Mouse (Mus musculus) MEL (cell line): ENCODE measurements at regions not wholly inside any gene's neighbourhood (a gene's known extent, or its start where the extent isn't known, plus 50 kb on each side); places are given as distances from the start of the nearest gene placed in this dataset.

Experiments
- CTCF ChIP-seq, 3 experiments: IDR thresholded peaks in 2 of 3; conservative IDR thresholded peaks in 1 of 3; 2 replicates each; pipeline ENCODE4 v1.5.1; 2011 to 2012; ENCODE audit warnings: low read length in 3 of 3, low read depth in 2 of 3, mild to moderate bottlenecking in 2 of 3, improper control_type of control experiment in 1 of 3, inconsistent platforms in 1 of 3, mixed read lengths in 1 of 3, moderate library complexity in 1 of 3; ENCODE audit not compliant: control insufficient read depth in 1 of 3, insufficient read depth in 1 of 3, poor library complexity in 1 of 3, severe bottlenecking in 1 of 3
- EP300 ChIP-seq, 2 experiments: IDR thresholded peaks; 2 replicates each; pipeline ENCODE4 v1.6.1; 2011; ENCODE audit warnings: improper control_type of control experiment in 2 of 2, low read length in 2 of 2, low read depth in 1 of 2, mild to moderate bottlenecking in 1 of 2
- ETS1 ChIP-seq: IDR thresholded peaks from 2 replicates; pipeline ENCODE4 v1.6.1; 2012; ENCODE audit warnings: low read depth, mild to moderate bottlenecking, inconsistent platforms, low read length, improper control_type of control experiment, moderate library complexity
- GATA1 ChIP-seq: IDR thresholded peaks from 2 replicates; pipeline ENCODE4 v1.6.1; 2011; ENCODE audit warnings: low read depth, low read length, improper control_type of control experiment
- MAX ChIP-seq: IDR thresholded peaks from 2 replicates; pipeline ENCODE4 v1.6.1; 2011; ENCODE audit warnings: low read length, improper control_type of control experiment
- MYC ChIP-seq: IDR thresholded peaks from 2 replicates; pipeline ENCODE4 v1.6.1; 2011; ENCODE audit warnings: low read depth, mild to moderate bottlenecking, low read length, improper control_type of control experiment, moderate library complexity
- POLR2A ChIP-seq, 2 experiments: IDR thresholded peaks; 2 replicates each; pipeline ENCODE4 v1.6.1; 2011 to 2012; ENCODE audit warnings: low read length in 2 of 2, mild to moderate bottlenecking in 2 of 2, control low read depth in 1 of 2, improper control_type of control experiment in 1 of 2, low read depth in 1 of 2, moderate library complexity in 1 of 2; ENCODE audit not compliant: control insufficient read depth in 1 of 2, insufficient read depth in 1 of 2, poor library complexity in 1 of 2
- RAD21 ChIP-seq: IDR thresholded peaks from 2 replicates; pipeline ENCODE4 v1.6.1; 2011; ENCODE audit warnings: mild to moderate bottlenecking, low read depth, low read length, improper control_type of control experiment
- UBTF ChIP-seq: IDR thresholded peaks from 2 replicates; pipeline ENCODE4 v1.6.1; 2012; ENCODE audit warnings: low read depth, mild to moderate bottlenecking, inconsistent platforms, low read length, improper control_type of control experiment, moderate library complexity, borderline replicate concordance; ENCODE audit not compliant: insufficient read depth

DNA sequence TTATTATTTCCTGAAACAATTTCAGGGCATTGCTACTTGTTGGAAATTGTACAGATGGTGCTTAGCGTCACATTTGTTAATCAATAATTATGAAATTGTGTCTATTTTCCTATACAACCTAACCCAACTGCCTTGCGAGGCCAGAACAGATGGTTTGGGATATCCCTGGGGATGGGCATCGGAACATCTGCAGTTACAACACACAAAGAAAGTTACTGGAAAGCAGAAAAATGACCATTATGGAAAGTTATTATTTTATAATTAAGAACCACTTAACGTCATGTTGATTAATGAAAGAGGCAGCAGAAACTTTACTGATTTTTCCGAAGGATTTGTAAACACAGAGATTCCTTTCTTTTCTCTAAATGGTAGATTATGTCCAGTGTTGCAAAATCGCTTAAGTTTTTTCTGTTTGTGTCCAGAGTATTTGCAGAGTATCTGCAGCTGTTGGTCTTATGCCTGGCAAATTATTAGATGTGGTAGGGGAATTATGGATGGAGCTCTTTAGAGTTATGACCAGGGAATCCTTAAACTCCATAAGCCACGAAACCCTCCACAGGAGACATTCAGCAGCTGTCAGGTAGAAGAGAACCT lies 163.2 kb upstream of the Ankrd50 start:
- TF ChIP-seq CTCF (IDR thresholded peaks at IDR 0.05 in 2 of 3, conservative IDR thresholded peaks at IDR 0.05 in 1 of 3; ENCODE audit: control insufficient read depth in 1 of 3, insufficient read depth in 1 of 3, low read depth in 2 of 3, low read length in 3 of 3, poor library complexity in 1 of 3, severe bottlenecking in 1 of 3) (no peak), POLR2A (IDR thresholded peaks at IDR 0.05; ENCODE audit: control insufficient read depth in 1 of 2, insufficient read depth in 1 of 2, low read depth in 1 of 2, low read length in 2 of 2, poor library complexity in 1 of 2) (no peak), MYC (no peak), UBTF (no peak), EP300 (IDR thresholded peaks at IDR 0.05; ENCODE audit: low read depth in 1 of 2, low read length in 2 of 2) (no peak), RAD21 (no peak), GATA1 (no peak), MAX (no peak), ETS1 (no peak)
